Mouse (Mus musculus) spleen, adult 2 months (tissue): ENCODE data around the gene Cnot10. TPM values are rescaled to one million over a fixed set of nuclear protein-coding genes. Genes with fewer than 3 reads are reported as not detected.

ENCODE experiments used
- DNase-seq, 2 experiments: peaks; one replicate each; pipeline versions ENCODE4 v3.0.0 to v3.0.0-alpha.2; 2012 to 2021; ENCODE audit warnings: low spot score in 2 of 2, low read depth in 1 of 2
- H3K27ac ChIP-seq: fragments of 200-500 bp; 2 replicates; pipeline ENCODE4 v1.5.1; 2012; ENCODE audit warnings: low read length, inconsistent platforms; ENCODE audit not compliant: insufficient read depth
- H3K27me3 ChIP-seq: fragments of 200-500 bp; 2 replicates; pipeline ENCODE4 v1.6.1; 2012; ENCODE audit warnings: mild to moderate bottlenecking, moderate library complexity, low read length, inconsistent platforms; ENCODE audit not compliant: control insufficient read depth, insufficient read depth
- H3K36me3 ChIP-seq: fragments of 200-500 bp; 2 replicates; pipeline ENCODE4 v1.6.1; 2012; ENCODE audit warnings: mild to moderate bottlenecking, low read length, inconsistent platforms; ENCODE audit not compliant: control insufficient read depth, insufficient read depth
- H3K4me1 ChIP-seq: fragments of 200-500 bp; 2 replicates; pipeline ENCODE4 v1.6.1; 2011; ENCODE audit warnings: inconsistent platforms; ENCODE audit not compliant: control insufficient read depth, insufficient read depth, insufficient read length
- H3K4me3 ChIP-seq: fragments of 200-500 bp; 2 replicates; pipeline ENCODE4 v1.5.1; 2011; ENCODE audit warnings: mild to moderate bottlenecking, inconsistent platforms; ENCODE audit not compliant: insufficient read depth, insufficient read length; ENCODE audit errors: extremely low read depth
- CTCF ChIP-seq: fragments of 200-500 bp; IDR thresholded peaks from 2 replicates; pipeline ENCODE4 v1.5.1; 2011; ENCODE audit warnings: mild to moderate bottlenecking, inconsistent platforms; ENCODE audit not compliant: insufficient read depth, insufficient read length, insufficient replicate concordance; ENCODE audit errors: extremely low read depth
- POLR2A ChIP-seq: fragments of 200-500 bp; IDR thresholded peaks from 2 replicates; pipeline ENCODE4 v1.6.1; 2011; ENCODE audit warnings: low read depth, low read length, inconsistent platforms
- WGBS: fragments of 180-500 bp; shearing (Covaris S2); methylation state at CpG from one replicate; pipeline ENCODE4 v1.1.7; 2018; 5-methylcytosine and 5-hydroxymethylcytosine counted together
- polyA plus RNA-seq: library from polyadenylated mRNA; depleted of rRNA; stranded (reverse); fragments of >200 nt; gene quantifications from 2 replicates; pipeline ENCODE4 v1.2.3, GENCODE M21; 2012

Gene Cnot10
- polyA plus RNA-seq, 1 experiment = 18.7 TPM

- Histone ChIP-seq H3K27ac (no peak overlapping the region), H3K27me3 (no peaks in the 10 kb centered on the region), H3K36me3 (no peaks in the 10 kb centered on the region), H3K4me1 (no peaks in the 10 kb centered on the region), H3K4me3 (no peak overlapping the region)
- 86% methylated on average over 6 of the region's 6 CpGs for WGBS
- TF ChIP-seq CTCF (no peak), POLR2A (no peak)
- DNase-seq = no peak
Observed at GRCm38 (mm10) chr9:114680531-114680930, 40.5 kb upstream of the Cnot10 start.

GRCm38 (mm10) chr9:114679944-114680343 is 40.0 kb upstream of the Cnot10 start:
- no peaks in the 10 kb centered on the region for H3K36me3 ChIP-seq
- WGBS = 75% methylated on average over 5 of the region's 5 CpGs
- no peak for DNase-seq
- H3K4me3 ChIP-seq = no peak overlapping the region
- no peak for TF ChIP-seq CTCF
- H3K4me1 ChIP-seq = no peaks in the 10 kb centered on the region
- H3K27ac ChIP-seq = no peak overlapping the region
- H3K27me3 ChIP-seq = no peaks in the 10 kb centered on the region

DNA sequence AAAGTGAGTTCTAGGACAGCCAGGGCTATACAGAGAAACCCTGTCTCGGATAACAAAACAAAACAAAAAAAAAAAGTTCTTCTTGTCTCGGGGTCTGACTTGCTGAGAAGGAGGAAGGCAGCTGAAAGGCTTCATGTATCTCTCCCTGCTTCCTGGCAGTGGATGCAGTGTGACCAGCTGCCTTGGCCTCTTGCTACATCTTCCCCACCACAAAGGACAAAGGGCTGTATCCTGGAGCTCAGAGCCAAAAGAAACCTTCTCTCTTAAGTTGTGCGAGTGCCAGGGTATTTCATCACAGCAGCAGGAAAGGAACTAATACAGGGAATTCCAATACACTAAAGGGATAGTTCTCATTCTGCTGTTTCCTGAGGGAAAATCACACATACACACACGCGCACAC is 38.6 kb upstream of the Cnot10 start:
- H3K4me1 ChIP-seq = no peaks in the 10 kb centered on the region
- TF ChIP-seq CTCF (no peak), POLR2A (no peak)
- H3K36me3 ChIP-seq = no peaks in the 10 kb centered on the region
- WGBS = 82% methylated on average over 5 of the region's 5 CpGs
- DNase-seq = no peak
- no peak overlapping the region for H3K4me3 ChIP-seq
- no peaks in the 10 kb centered on the region for H3K27me3 ChIP-seq
- no peak overlapping the region for H3K27ac ChIP-seq

DNA sequence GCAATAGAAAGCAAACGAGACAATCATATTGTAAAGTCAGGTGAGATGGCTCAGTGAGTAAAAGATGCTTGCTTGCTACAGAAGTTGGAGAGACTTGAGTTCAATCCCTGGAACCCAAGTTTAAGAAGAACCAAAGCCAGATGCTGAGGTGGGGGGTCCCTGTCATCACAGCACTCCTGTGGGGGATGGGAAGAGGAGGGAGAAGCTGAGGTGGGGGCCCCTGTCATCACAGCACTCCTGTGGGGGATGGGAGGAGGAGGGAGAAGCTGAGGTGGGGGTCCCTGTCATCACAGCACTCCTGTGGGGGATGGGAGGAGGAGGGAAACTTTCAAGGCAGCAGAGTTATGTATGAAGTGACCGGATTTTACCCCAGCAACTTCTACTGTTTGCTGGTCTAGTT is 33.6 kb upstream of the Cnot10 start:
- TF ChIP-seq CTCF (no peak), POLR2A (no peak)
- no peaks in the 10 kb centered on the region for H3K27me3 ChIP-seq
- DNase-seq = no peak
- no peak overlapping the region for H3K27ac ChIP-seq
- peaks cover 2% of the 10 kb centered on the region; the same call in 1 of the 2 replicates for H3K4me1 ChIP-seq
- no peaks in the 10 kb centered on the region for H3K36me3 ChIP-seq
- 60% methylated on average over 2 of the region's 2 CpGs for WGBS
- H3K4me3 ChIP-seq = no peak overlapping the region

DNA sequence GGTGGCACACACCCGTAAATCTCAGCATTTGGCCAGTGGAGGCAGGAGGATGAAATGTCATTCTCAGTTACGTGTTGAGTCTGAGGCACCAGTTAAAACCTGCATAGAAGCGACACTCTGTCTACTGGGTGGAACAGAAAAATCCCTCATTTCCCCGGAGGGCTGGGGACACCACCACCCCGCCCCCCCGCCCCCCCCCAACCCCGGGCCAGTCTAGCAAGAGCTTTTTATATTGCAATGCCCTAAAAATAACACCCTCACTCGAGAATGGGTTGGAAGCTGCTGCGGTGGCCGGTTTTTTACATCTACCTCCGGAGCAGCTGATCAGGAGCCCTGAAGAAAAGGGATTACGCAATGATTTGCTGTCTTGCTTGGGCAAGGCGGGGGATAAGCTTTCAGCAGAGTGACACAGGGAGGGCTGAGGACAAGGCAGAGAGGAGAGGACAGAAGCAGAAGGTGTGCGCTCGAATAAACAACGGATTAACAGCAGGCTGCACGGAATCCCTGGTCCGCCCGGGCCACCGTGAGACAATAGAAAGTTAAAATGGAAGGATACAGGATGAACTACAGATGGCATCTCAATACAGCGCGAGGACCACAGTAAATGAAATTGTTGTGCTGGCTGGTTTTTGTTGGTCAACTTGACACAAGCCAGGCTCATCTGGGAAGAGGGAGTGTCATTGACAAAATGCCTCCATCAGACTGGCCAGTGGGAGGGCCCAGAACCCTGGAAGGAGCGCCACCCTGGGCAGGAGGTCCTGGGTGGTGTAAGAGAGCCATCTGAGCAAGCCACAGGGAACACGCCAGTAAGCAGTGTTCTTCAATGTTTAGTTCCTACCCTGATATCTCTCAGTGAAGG is 32.9 kb upstream of the Cnot10 start:
- DNase-seq = no peak
- Histone ChIP-seq H3K36me3 (no peaks in the 10 kb centered on the region), H3K4me3 (peak overlapping the region; percentile 10; the same call in 1 of the 2 replicates), H3K27ac (no peak overlapping the region), H3K4me1 (peaks cover 2% of the 10 kb centered on the region; the same call in 1 of the 2 replicates), H3K27me3 (no peaks in the 10 kb centered on the region)
- no peak for TF ChIP-seq CTCF
- no peak for TF ChIP-seq POLR2A
- 10% methylated on average over 24 of the region's 24 CpGs for WGBS

DNA sequence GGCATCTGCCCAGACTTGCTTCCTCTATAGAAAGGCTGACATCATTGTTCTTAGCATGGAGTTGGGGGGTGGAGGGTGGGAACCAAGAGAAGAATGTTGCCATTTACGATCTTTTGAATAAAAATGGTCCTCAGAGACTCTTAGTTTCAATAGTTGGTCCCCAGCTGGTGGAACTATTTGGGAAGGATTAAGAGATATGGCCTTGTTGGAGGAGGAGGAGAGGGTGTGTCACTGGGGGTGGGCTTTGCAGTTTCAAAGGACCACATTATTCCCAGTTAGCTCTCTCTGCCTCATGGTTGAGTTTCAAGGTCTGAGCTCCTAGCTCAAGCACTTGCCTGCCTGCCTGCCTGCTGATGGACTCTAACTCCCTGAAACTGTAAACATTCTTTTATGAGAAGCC is 32.0 kb upstream of the Cnot10 start:
- Histone ChIP-seq H3K27ac (no peak overlapping the region), H3K4me3 (no peak overlapping the region), H3K4me1 (peaks cover 2% of the 10 kb centered on the region; the same call in 1 of the 2 replicates), H3K36me3 (no peaks in the 10 kb centered on the region), H3K27me3 (no peaks in the 10 kb centered on the region)
- WGBS = 61% methylated on average over 1 of the region's 1 CpGs
- DNase-seq = no peak
- TF ChIP-seq POLR2A = no peak
- TF ChIP-seq CTCF = no peak

DNA sequence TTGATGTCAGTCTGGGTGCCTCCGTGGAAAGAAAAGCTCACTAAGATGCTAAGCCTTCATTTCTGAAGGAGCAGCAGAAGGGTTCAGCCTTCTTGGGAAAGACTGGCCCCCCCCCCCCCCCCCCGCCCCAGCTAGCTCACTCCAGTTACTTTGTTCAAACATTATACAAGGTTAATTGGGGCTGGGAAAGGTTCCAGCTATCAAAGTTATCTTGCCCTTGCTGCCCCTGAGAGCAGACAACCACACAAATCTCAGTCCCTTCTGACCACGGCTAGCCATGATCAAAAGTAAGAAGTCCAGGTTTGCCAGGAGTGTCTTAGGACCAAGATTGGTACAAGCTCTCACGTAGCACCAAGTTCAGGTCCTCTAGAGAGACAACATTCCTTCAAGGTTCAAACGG is 29.0 kb upstream of the Cnot10 start:
- TF ChIP-seq POLR2A (no peak), CTCF (no peak)
- no peaks in the 10 kb centered on the region for H3K27me3 ChIP-seq
- H3K36me3 ChIP-seq = no peaks in the 10 kb centered on the region
- no peak overlapping the region for H3K27ac ChIP-seq
- peaks cover 2% of the 10 kb centered on the region; the same call in 1 of the 2 replicates for H3K4me1 ChIP-seq
- no peak overlapping the region for H3K4me3 ChIP-seq
- DNase-seq = no peak
- WGBS = 86% methylated on average over 5 of the region's 5 CpGs
